Mouse (Mus musculus): ENCODE measurements around the gene Pax3.

DNA sequence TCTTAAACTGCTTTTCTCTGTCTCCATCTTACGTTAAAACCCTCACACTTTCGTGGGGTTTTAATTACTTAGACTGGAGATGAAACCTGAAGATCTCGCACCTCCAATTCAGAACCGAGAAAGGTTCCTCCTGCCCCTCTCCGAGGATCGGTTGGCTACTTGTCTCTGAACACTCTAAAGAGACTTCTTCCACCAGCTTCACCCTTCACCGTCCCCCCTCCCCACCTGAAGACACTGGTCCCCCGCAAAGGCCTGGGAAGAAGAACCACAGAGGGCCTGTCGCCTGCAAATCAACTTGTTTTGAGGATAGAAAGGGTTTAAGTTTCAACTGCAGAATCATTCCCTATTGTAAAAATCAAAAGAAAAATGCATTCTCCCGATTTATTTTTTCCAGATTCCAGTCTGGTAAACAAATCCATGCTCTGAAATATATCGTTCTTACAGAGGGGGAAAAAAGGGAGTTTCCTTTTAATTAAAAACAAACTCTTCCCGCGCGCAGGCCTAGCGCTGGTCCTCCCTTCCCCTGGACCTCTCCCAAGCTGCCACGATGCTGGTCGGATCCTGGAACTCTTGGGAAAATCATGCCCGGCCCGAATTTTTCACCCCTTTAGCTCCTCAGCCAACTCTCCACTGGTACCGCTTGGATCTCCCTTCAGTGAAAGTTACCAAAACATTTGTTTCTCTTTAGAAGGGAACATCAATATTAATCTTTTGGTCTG, 4.0 kb downstream of the Pax3 start:
- TF ChIP-seq MAX (IDR thresholded peaks at IDR 0.05; ENCODE audit: low read depth) (no peak), POLR2A (IDR thresholded peaks at IDR 0.05; ENCODE audit: insufficient read length, low read depth) (no peak), POLR2AphosphoS2 (IDR thresholded peaks at IDR 0.05; ENCODE audit: insufficient read length, low read depth) (no peak), CEBPB (IDR thresholded peaks at IDR 0.05; ENCODE audit: insufficient read depth, poor library complexity, severe bottlenecking) (no peak), TCF12 (IDR thresholded peaks at IDR 0.05; ENCODE audit: insufficient read depth, poor library complexity, severe bottlenecking) (no peak), TCF3 (IDR thresholded peaks at IDR 0.05; ENCODE audit: insufficient read length, low read depth) (no peak), E2F4 (IDR thresholded peaks at IDR 0.05; ENCODE audit: insufficient read depth) (no peak), MYOD1 (IDR thresholded peaks at IDR 0.05; ENCODE audit: control insufficient read depth in 1 of 3, insufficient read length in 2 of 3, low read depth in 2 of 3) (no peak), USF1 (IDR thresholded peaks at IDR 0.05; ENCODE audit: low read depth) (no peak), MYOG (IDR thresholded peaks at IDR 0.05; ENCODE audit: control insufficient read depth in 1 of 3, insufficient read depth in 1 of 3, insufficient read length in 2 of 3, low read depth in 2 of 3) (no peak)
